Mouse (Mus musculus) E14TG2a.4 (cell line): Measurements from ENCODE around the gene Mier3.

Source experiments
- CTCF ChIP-seq: conservative IDR thresholded peaks from 2 replicates; pipeline ENCODE4 v1.5.1; 2014; ENCODE audit warnings: low read length
- POU5F1 ChIP-seq: IDR thresholded peaks from 2 replicates; pipeline ENCODE4 v1.6.1; 2014; ENCODE audit warnings: low read length, borderline replicate concordance

DNA sequence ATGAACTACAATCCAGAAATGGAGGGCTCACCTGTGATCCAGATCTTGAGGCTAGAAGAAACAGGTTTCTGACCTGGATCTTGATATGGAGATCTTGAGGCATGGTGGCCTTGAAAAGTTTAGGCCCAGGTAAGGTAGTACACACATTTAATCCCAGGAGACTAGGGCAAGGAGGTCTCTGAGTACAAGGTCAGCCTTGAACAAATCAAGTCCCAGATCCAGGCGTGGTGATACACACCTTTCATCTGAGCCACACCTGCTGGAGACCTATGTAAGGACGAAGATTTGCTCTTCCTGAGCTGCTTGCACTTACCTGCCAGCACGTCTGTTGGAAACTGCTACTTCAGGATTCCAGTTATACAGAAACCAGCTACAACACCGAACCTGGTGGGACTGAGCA is at the start of gene Mier3:
- TF ChIP-seq CTCF (no peak), POU5F1 (no peak)
